Mouse (Mus musculus) mesoderm, embryonic 11.5 days (tissue): Measurements from ENCODE around the gene Sfxn5.

Experiments used
- DNase-seq: peaks from one replicate; pipeline ENCODE4 v3.0.0-alpha.2; 2012; ENCODE audit warnings: low read depth, low spot score

The Sfxn5 gene

GRCm38 (mm10) chr6:85333000-85333669 lies at the start of gene Sfxn5:
Gene Sfxn5 (minus strand): TSS chr6:85333422.
- peak; percentile 93 for DNase-seq

DNA sequence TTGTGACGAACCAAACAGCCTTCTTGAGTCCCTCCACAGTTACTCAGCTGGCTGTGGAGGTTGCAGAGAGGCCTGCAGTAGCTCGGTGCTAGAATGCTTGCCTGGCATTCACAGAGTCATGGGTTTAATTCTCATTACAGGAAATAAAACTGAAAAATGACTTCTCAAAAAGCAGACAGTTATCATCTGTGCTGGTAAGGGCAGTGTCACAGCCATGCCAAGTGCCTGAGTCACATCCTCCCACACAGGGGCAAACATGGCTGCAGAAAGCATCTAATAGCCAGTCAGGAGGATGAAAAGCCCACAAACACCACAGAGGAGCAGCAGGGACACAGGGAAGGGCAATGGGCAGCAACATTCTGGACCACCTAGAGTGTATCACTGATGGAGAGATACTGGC lies 49.6 kb upstream of the Sfxn5 start:
- no peak for DNase-seq

- DNase-seq: no peak
These were observed 48.4 kb upstream of the Sfxn5 start for GRCm38 (mm10) chr6:85381648-85382020.

DNA sequence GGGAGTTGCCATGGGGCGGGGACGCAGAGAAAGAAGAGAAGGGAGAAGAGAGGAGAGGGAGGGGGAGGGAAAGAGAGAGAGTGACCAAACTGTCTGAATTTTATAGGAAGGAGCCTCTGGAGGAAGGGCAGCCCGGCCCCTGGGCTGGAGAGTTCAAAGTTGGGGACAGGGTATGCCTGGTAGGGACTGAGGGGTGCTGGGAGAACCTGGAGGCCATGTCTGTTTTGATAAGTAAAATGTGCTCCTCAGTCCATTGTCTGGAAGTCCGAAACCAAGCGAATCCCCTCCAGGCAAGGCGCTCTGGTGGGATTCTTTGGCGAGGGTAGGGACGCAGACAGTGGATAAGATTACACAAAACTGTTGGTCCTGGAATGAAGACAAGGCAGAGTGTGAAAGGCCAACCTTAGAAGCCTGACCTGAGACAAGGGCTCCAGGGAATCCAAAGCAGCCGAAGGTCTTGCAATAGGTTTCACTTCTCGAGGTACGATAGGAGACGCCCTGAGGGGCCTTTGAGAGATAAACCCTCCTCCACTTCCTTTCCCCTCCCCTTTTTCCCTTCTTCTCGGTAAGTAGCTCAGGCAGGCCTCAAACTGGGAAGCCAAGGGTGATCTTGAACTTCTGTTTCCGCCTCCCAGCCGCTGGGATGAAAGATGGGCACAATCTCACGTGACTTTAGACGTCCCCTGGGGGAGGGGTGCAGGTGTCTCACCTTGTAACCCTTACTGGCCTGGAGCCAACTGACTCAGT lies 47.9 kb upstream of the Sfxn5 start:
- no peak for DNase-seq

DNA sequence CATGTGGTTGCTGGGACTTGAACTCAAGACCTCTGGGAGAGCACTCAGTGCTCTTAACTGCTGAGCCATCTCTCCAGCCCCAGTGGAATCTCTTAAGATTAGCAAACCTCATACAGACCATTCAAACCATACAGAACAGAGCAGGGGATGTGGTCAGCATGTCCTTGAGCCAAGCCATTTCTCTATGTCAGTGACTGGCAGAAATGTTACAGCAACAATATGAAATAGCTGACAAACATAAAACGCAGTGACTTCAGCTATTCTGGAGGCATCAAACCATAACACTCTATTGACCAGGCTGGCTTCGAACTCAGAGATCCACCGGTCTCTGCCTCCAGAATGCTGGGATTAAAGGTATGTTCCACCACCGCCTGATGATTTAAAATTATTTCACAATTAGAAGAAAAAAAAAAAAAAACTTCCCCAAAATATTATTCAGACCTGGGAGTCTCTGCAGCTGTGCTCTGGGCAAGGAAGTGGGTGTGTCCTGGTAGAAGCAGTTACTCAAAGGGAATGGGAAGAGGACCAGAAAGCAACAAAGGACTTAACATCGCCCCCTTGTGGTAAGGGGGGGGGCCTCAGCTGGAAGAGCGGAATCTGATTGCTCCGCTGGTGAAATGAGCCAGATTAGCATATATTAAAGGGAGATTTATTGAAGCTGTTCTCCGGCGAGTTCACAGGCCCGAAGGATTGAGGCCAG lies 47.1 kb upstream of the Sfxn5 start:
- peak; percentile 93 for DNase-seq

- no peak for DNase-seq
These were observed 45.4 kb upstream of the Sfxn5 start for GRCm38 (mm10) chr6:85378629-85379028.

DNA sequence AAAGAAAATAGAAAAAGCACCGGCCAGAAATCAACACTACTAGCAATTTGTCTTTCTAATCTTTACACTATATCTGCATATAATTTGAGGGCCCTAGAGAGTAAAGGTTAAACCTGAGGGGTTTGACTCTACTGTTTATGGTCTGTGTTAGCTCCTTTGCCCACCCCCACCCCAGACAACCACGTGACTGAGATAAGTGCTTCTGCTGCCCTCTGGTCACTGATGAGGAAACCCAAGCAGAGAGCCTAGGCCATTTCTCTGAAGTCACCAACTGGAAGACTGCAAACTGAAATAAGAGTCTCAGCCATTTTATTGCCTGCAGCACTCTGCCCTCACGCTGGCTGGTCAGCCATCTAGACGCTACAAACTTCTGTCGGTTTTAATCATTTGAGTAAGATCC lies 44.7 kb upstream of the Sfxn5 start:
- DNase-seq: no peak

DNA sequence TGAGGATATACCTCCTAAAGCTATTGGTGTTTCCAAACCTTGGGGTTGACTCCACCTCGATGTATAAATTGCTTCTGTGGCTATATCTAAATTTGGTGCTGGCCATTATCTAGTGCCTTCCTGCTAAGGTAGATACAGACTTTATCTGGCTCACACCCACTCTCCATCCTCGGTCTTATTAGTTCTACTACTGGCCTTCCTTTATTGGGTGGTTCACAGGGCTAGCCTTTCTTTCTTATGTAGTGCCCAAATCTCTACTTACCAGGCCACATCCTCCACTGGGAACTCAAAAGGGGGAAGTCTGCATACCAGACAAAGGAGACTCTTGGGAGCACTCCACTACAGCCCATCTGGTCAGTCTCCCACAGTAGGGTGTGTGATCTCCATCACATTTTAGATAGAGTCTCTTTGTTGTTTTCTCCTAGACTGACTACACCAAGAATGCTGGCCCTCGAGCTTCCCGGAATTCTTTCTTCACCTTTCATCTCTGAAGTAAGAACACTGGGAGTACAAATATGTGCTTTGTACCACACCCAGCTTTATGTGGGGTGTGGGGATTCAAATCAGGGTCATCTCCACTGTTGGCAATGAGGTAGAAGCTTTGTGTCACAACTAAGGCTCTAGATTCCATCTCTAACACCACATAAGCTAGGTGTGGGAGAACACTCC lies 44.0 kb upstream of the Sfxn5 start:
- no peak for DNase-seq

GRCm38 (mm10) chr6:85374734-85375114 lies 41.5 kb upstream of the Sfxn5 start:
- peak; percentile 96 for DNase-seq

- DNase-seq: peak; percentile 21
These were observed 40.9 kb upstream of the Sfxn5 start, which contains the start of gene Rab11fip5 for GRCm38 (mm10) chr6:85373951-85374733. Gene Rab11fip5 (minus strand): TSS chr6:85374634.

DNA sequence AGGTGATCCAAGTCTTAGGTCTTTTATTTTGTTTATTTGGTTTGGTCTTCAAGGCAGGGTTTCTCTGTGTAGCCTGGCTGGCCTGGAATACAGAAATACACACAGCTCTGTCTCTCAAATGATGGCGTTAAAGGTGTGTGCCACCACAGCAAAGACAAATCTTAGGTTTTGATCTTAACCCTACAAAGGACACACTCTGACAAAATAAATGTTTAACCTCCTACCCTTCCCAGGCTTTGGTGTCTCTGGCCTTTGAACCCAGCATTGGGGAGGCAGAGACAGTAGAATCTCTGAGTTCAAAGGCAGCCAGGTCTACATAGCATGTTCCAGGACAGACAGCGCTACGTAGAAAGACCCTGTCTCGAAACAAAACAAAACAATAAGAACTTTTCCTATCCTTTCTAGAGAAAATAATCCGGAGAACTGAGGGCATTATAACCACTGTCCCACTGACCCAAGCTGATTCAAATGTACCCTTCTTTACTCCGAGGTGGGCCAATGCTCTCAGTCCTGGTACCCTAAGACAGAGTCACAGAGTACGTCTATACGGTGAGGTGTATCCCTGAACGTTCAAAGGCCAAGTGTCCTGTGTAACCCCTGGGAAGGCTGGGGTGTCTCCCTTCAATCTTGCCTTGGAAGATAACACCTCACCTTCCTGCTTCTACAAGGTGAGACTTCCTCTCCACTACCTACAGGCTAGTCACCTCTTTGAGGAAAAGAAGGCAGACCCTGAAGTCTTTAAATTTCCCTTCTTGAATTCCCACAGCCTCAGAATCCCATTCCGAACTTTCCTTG lies 40.0 kb upstream of the Sfxn5 start:
- no peak for DNase-seq

- no peak for DNase-seq
These were observed 39.3 kb upstream of the Sfxn5 start for GRCm38 (mm10) chr6:85372496-85372895.

- no peak for DNase-seq
These were observed 38.7 kb upstream of the Sfxn5 start for GRCm38 (mm10) chr6:85371859-85372405.

GRCm38 (mm10) chr6:85370666-85371430 lies 37.6 kb upstream of the Sfxn5 start:
- no peak for DNase-seq

DNA sequence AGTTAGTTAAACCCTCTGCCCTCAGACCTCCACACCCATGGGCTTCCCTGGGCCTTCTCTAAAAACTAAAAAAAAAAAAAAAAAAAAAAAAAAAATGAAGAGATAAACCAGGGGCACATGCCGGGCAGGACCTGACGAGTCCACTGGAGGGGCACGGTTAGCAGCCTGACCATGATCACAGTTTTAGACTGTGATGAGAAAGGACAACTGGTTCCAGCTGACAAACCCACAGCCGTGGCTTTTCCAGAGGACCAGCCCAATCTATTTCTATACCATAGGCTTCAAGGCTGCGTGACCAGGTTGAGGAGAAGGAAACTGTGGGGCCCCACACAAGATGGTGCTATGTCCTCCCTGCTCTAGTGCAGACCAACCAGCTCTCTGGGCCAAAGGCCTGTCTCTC lies 36.8 kb upstream of the Sfxn5 start:
- DNase-seq: no peak

DNA sequence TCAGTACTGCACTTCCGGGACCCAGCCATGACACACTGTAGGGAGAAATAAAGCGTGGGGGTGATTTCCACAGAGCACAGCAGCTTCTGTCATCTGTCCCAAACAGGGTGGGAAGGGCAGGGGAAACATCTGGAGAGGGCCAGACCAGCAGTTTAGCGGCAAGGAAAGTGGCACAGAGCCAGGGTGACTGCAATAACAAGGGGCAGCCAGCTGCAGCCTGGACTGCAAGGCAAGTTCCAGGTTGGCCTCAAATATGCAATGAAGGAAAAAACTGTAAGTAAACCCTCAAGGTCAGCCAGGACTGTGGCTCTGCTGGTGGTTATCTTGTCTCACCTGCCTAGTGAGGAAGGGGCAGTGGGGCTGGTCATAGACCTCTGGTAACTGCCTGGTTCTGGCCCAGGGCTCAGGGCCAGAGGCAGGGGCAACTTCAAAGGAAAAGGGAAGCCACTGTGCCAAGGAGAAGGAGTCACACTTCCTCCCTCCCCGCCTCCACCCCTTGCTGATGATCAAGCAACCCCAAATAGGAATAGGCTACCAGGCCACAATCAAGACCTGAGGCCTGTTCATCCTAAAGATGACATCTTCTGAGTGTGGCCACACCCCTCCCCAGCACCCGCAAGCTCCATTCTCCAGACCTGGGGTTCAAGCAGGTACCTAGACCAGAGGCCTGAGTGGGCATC lies 36.1 kb upstream of the Sfxn5 start:
- DNase-seq: no peak

GRCm38 (mm10) chr6:85368722-85369121 lies 35.5 kb upstream of the Sfxn5 start:
- DNase-seq: no peak

- DNase-seq: no peak
These were observed 34.9 kb upstream of the Sfxn5 start for GRCm38 (mm10) chr6:85368166-85368565.

GRCm38 (mm10) chr6:85366387-85366786 lies 33.2 kb upstream of the Sfxn5 start:
- DNase-seq: no peak
